Mouse (Mus musculus) retina, adult 2 months (tissue): Measurements from ENCODE around the gene Fosb.
A peak's percentile ranks its signal among the peaks of the same experiment; 100 is the strongest.

Experiments used
- DNase-seq: peaks from one replicate; pipeline ENCODE4 v3.0.0-alpha.2; 2012; ENCODE audit warnings: low read depth, low spot score

The Fosb gene

GRCm38 (mm10) chr7:19309884-19310641 is at the start of gene Fosb:
Gene Fosb (minus strand): TSS chr7:19310051.
- DNase-seq, result peak; percentile 95

- DNase-seq, result no peak
Observed at GRCm38 (mm10) chr7:19359299-19359891, 49.5 kb upstream of the Fosb start, which contains the start of the genes Cd3eap and Ppp1r13l. Gene Cd3eap (minus strand): TSS chr7:19359483. Gene Ppp1r13l (plus strand): TSS chr7:19359749.

GRCm38 (mm10) chr7:19358634-19359033 is 48.8 kb upstream of the Fosb start:
- DNase-seq, result no peak

- no peak for DNase-seq
Observed at GRCm38 (mm10) chr7:19357381-19358375, 47.8 kb upstream of the Fosb start.

GRCm38 (mm10) chr7:19356311-19356710 is 46.5 kb upstream of the Fosb start:
- no peak for DNase-seq

GRCm38 (mm10) chr7:19354991-19355390 is 45.1 kb upstream of the Fosb start:
- DNase-seq, result no peak

GRCm38 (mm10) chr7:19350221-19350620 is 40.4 kb upstream of the Fosb start:
- DNase-seq, result no peak

GRCm38 (mm10) chr7:19349188-19349915 is 39.5 kb upstream of the Fosb start:
- DNase-seq, result no peak

- DNase-seq, result peak; percentile 98
Observed at GRCm38 (mm10) chr7:19344938-19345471, 35.2 kb upstream of the Fosb start.

- no peak for DNase-seq
Observed at GRCm38 (mm10) chr7:19344237-19344847, 34.5 kb upstream of the Fosb start, which contains the start of gene Ercc1. Gene Ercc1 (plus strand): TSS chr7:19344778.

- peak; percentile 63 for DNase-seq
Observed at GRCm38 (mm10) chr7:19343210-19343808, 33.5 kb upstream of the Fosb start.

GRCm38 (mm10) chr7:19342481-19343027 is 32.7 kb upstream of the Fosb start:
- peak; percentile 82 for DNase-seq

GRCm38 (mm10) chr7:19341761-19342409 is 32.0 kb upstream of the Fosb start:
- peak; percentile 47 for DNase-seq

- DNase-seq, result no peak
Observed at GRCm38 (mm10) chr7:19341250-19341649, 31.4 kb upstream of the Fosb start.

- DNase-seq, result no peak
Observed at GRCm38 (mm10) chr7:19338596-19338995, 28.7 kb upstream of the Fosb start.

- DNase-seq, result no peak
Observed at GRCm38 (mm10) chr7:19338060-19338459, 28.2 kb upstream of the Fosb start.

GRCm38 (mm10) chr7:19337122-19337521 is 27.3 kb upstream of the Fosb start:
- no peak for DNase-seq

GRCm38 (mm10) chr7:19335583-19335982 is 25.7 kb upstream of the Fosb start:
- DNase-seq, result no peak

- DNase-seq, result peak; percentile 74
Observed at GRCm38 (mm10) chr7:19332709-19333352, 23.0 kb upstream of the Fosb start.
